Mouse (Mus musculus): ENCODE measurements at regions not wholly inside any gene's neighbourhood (a gene's known extent, or its start where the extent isn't known, plus 50 kb on each side); places are given as distances from the start of the nearest gene placed in this dataset.

DNA sequence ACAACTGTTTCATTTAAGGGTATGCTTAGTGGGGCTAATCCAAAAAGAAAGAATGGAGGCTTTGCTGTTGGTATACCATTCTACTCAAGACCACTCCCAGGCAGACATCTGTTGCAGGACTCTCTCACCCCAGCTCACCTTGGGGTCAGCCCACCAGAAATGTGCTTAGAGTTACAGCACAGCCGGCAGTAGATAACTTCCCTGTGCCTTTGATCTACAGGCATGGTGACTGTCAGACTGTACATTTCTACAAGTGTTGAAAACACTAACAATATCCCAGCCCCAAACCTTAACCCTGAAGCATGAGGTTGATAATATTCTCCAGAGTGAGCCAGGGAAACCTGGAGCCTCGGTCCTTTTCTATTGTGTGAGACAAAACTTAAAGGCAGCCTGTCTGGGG lies 247.7 kb upstream of the Nt5c1b start:
- no peak for TF ChIP-seq ZNF384 (IDR thresholded peaks at IDR 0.05; ENCODE audit: low read depth, low read length)
- TF ChIP-seq MAFK (IDR thresholded peaks at IDR 0.05; ENCODE audit: insufficient read depth, low read depth, low read length), result no peak
- no peak for TF ChIP-seq HCFC1 (IDR thresholded peaks at IDR 0.05; ENCODE audit: borderline replicate concordance, insufficient read depth, low read length)
- TF ChIP-seq ZC3H11A (IDR thresholded peaks at IDR 0.05; ENCODE audit: borderline replicate concordance, low read depth, low read length), result no peak

Measured in ES-E14 (cell line).